Mouse (Mus musculus) stomach, embryonic 14.5 days (tissue): ENCODE measurements around the gene Hmgxb4. TPM values are rescaled to one million over a fixed set of nuclear protein-coding genes. Genes with fewer than 3 reads are reported as not detected.

Source experiments
- ATAC-seq: fragments of 200-750 bp; cut with Nextera tagmentation; 2 replicates; pipeline ENCODE4 v1.8.0; 2017; ENCODE audit warnings: low read depth, moderate TSS enrichment; ENCODE audit not compliant: insufficient number of reproducible peaks, insufficient read depth, low FRiP score
- H3K27ac ChIP-seq: fragments of 300-500 bp; sonication (generic); 2 replicates; pipeline ENCODE4 v1.5.1; 2014; ENCODE audit warnings: mild to moderate bottlenecking, low read length, moderate library complexity, mixed read lengths
- H3K27me3 ChIP-seq: fragments of 300-500 bp; sonication (generic); 2 replicates; pipeline ENCODE4 v1.6.1; 2014; ENCODE audit warnings: low read length, control low read depth, mixed read lengths; ENCODE audit not compliant: control insufficient read depth, insufficient read depth
- H3K36me3 ChIP-seq: fragments of 300-500 bp; sonication (generic); 2 replicates; pipeline ENCODE4 v1.6.1; 2014; ENCODE audit warnings: mild to moderate bottlenecking, control low read depth, low read length, moderate library complexity, mixed read lengths; ENCODE audit not compliant: control insufficient read depth, insufficient read depth
- H3K4me1 ChIP-seq: fragments of 300-500 bp; sonication (generic); 2 replicates; pipeline ENCODE4 v1.6.1; 2014; ENCODE audit warnings: low read length, control low read depth, mixed read lengths; ENCODE audit not compliant: control insufficient read depth, insufficient read depth
- H3K4me2 ChIP-seq: fragments of 300-500 bp; sonication (generic); replicated peaks from 2 replicates; pipeline ENCODE4 v1.6.1; 2014; ENCODE audit warnings: low read depth, low read length, control low read depth
- H3K4me3 ChIP-seq: fragments of 300-500 bp; sonication (generic); 2 replicates; pipeline ENCODE4 v1.5.1; 2014; ENCODE audit warnings: low read depth, low read length, control low read depth
- H3K9ac ChIP-seq: fragments of 300-500 bp; sonication (generic); replicated peaks from 2 replicates; pipeline ENCODE4 v1.6.1; 2014; ENCODE audit warnings: low read depth, mild to moderate bottlenecking, control low read depth, low read length, moderate library complexity, mixed read lengths
- H3K9me3 ChIP-seq: fragments of 300-500 bp; sonication (generic); 2 replicates; pipeline ENCODE4 v1.6.1; 2016; ENCODE audit warnings: low read depth, low read length, control low read depth; ENCODE audit not compliant: control insufficient read depth
- WGBS: fragments of 180-500 bp; shearing (Covaris S2); extraction: QIAGEN DNeasy Blood & Tissue Kit; methylation state at CpG from one replicate; pipeline ENCODE4 v1.1.7; 2014; 5-methylcytosine and 5-hydroxymethylcytosine counted together
- polyA plus RNA-seq: library from polyadenylated mRNA; unstranded; fragments of >200 nt; fragmentation: Nextera tagmentation; extraction: Ambion mirVana; gene quantifications from 2 replicates; pipeline ENCODE4 v1.2.1, GENCODE M21; 2014

The Hmgxb4 gene
- polyA plus RNA-seq, 1 experiment from 2014 or later, result 51.5 TPM

- Histone ChIP-seq H3K9me3 (no peaks in the 10 kb centered on the region), H3K36me3 (no peaks in the 10 kb centered on the region), H3K9ac (no peak overlapping the region), H3K27ac (no peak overlapping the region), H3K4me3 (no peak overlapping the region), H3K27me3 (no peaks in the 10 kb centered on the region), H3K4me2 (no peak overlapping the region), H3K4me1 (no peaks in the 10 kb centered on the region)
- 70% methylated on average over 1 of the region's 1 CpGs for WGBS
- ATAC-seq, result no peak
These were observed 15.7 kb upstream of the Hmgxb4 start for GRCm38 (mm10) chr8:74977427-74977826.

DNA sequence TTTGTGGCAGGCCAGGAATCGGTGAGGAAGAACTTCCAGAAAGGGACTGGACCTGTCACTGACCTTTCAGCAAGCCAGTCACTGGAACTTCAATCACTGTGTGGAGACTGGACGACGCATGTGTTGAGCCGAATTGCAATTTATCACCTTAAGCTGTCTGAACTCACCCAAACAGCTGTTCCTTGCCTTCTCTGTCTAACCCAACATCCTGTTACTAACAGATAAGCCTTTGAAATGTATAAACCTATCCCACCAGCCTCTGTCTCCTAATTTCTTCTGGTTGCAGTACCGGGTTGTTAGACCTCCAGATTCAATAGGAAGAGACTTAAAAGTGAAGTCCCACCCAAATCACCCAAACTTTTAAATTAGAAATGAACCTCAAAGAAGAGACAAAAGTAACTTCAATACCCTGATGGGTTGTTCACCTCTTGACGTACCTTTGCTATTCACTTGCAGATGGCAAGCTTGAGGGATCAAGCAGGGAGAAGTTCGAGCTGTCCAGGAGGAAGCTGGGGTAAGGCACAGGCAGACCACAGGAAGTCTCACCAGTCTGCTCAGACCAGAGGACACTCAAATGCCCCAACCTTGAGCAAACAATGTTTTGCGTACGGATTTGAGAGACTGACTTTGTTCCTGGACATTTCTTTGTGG lies 13.0 kb upstream of the Hmgxb4 start:
- no peaks in the 10 kb centered on the region for H3K36me3 ChIP-seq
- ATAC-seq, result no peak
- H3K27me3 ChIP-seq, result no peaks in the 10 kb centered on the region
- WGBS, result 34% methylated on average over 9 of the region's 9 CpGs
- H3K27ac ChIP-seq, result no peak overlapping the region
- no peak overlapping the region for H3K9ac ChIP-seq
- no peaks in the 10 kb centered on the region for H3K4me1 ChIP-seq
- no peaks in the 10 kb centered on the region for H3K9me3 ChIP-seq
- no peak overlapping the region for H3K4me3 ChIP-seq
- no peak overlapping the region for H3K4me2 ChIP-seq

GRCm38 (mm10) chr8:74980711-74981062 lies 12.5 kb upstream of the Hmgxb4 start:
- Histone ChIP-seq H3K4me1 (no peaks in the 10 kb centered on the region), H3K9ac (no peak overlapping the region), H3K4me2 (no peak overlapping the region), H3K4me3 (no peak overlapping the region), H3K36me3 (no peaks in the 10 kb centered on the region), H3K27ac (no peak overlapping the region), H3K9me3 (no peaks in the 10 kb centered on the region), H3K27me3 (no peaks in the 10 kb centered on the region)
- no peak for ATAC-seq
- under 1% methylated on average over 5 of the region's 5 CpGs for WGBS

- H3K4me3 ChIP-seq, result no peak overlapping the region
- WGBS, result 91% methylated on average over 6 of the region's 6 CpGs
- no peak for ATAC-seq
- H3K9me3 ChIP-seq, result no peaks in the 10 kb centered on the region
- H3K36me3 ChIP-seq, result no peaks in the 10 kb centered on the region
- H3K27ac ChIP-seq, result no peak overlapping the region
- H3K4me1 ChIP-seq, result no peaks in the 10 kb centered on the region
- H3K4me2 ChIP-seq, result no peak overlapping the region
- H3K9ac ChIP-seq, result no peak overlapping the region
- H3K27me3 ChIP-seq, result no peaks in the 10 kb centered on the region
These were observed 11.3 kb upstream of the Hmgxb4 start for GRCm38 (mm10) chr8:74981809-74982208.

DNA sequence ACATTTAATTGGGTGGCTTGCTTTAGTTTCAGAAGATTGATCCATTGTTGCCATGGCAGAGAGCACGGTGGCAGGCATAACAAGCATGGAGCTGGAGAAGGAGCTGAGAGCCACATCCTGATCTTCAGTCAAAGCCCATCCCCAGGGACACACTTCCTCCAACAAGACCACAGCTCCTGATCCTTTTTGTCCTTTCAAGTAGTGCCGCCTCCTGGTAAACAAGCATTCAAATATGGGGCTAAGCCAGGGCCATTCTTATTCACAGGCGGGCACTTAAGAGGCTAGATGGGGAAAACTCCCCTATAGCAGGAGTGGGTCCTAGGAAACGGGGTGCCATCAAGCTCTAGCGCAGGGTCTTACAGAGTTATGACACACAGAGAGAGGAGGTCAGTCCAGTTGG lies 5.7 kb upstream of the Hmgxb4 start:
- 79% methylated on average over 5 of the region's 5 CpGs for WGBS
- no peak for ATAC-seq
- Histone ChIP-seq H3K4me3 (no peak overlapping the region), H3K9me3 (no peaks in the 10 kb centered on the region), H3K27me3 (no peaks in the 10 kb centered on the region), H3K4me2 (no peak overlapping the region), H3K27ac (no peak overlapping the region), H3K36me3 (no peaks in the 10 kb centered on the region), H3K4me1 (no peaks in the 10 kb centered on the region), H3K9ac (no peak overlapping the region)

GRCm38 (mm10) chr8:74990021-74990420 lies 3.1 kb upstream of the Hmgxb4 start:
- no peak overlapping the region for H3K9ac ChIP-seq
- no peak overlapping the region for H3K27ac ChIP-seq
- H3K36me3 ChIP-seq, result no peaks in the 10 kb centered on the region
- H3K9me3 ChIP-seq, result no peaks in the 10 kb centered on the region
- WGBS, result 6% methylated on average over 15 of the region's 15 CpGs
- no peaks in the 10 kb centered on the region for H3K27me3 ChIP-seq
- ATAC-seq, result no peak
- H3K4me3 ChIP-seq, result no peak overlapping the region
- 0 out of 2 replicates have a peak overlapping the region, but pooled peaks have one; percentile 8 for H3K4me2 ChIP-seq
- peaks cover 5% of the 10 kb centered on the region for H3K4me1 ChIP-seq

DNA sequence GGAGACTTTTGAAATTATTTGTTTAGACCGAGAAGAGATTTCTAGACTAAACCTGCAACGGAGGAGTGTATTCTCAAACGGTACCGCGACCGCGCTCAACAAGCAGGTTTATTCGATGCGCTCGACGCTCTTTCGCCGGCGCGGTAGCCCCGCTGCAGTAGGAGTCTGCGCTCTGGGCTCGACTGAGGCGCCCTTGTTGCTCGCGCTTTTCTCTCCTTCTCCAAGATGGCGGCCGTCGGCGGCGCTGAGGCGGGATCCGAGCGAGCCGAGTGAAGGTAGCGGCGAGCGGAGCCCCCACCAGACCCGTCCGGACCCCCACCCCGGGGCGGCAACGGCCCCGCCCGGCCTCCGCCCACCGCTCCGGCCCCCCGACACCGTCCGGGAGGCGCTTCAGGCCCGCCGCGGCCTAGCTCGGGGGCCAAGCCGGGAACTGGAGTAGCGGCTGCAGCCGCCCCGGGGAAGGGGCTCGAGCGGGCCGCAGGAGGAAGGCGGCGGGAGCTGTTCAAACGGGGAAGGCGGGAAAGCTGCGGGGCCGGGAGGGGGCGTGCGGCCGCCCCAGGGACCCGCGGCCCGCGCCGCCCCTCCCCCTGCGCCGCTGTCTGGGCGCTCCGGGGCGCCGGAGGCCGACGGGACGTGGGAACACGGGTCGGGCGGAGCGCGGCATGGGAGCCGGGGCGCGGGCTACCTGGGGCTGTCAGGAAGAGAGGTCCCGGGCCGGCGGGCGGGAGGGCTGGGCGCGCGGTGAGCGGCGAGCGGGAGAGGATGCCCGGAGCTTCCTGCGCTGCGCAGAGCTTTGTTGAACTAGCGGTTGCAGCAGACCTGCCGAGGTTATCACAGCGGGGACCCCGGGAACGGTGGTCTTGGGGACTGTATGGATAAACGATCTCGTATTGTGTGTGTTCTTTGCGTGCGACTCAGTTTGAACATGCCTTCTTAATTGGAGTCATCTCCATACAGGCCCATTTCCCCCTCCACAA lies 607 bp downstream of the Hmgxb4 start:
- H3K4me2 ChIP-seq, result peak overlapping the region; percentile 44
- peak overlapping the region; percentile 95 for H3K27ac ChIP-seq
- H3K4me1 ChIP-seq, result peaks cover 5% of the 10 kb centered on the region
- H3K4me3 ChIP-seq, result peak overlapping the region; percentile 83
- peak overlapping the region; percentile 84 for H3K9ac ChIP-seq
- 2% methylated on average over 98 of the region's 111 CpGs for WGBS
- no peaks in the 10 kb centered on the region for H3K27me3 ChIP-seq
- H3K9me3 ChIP-seq, result no peaks in the 10 kb centered on the region
- 0 out of 2 replicates have a peak, but pooled peaks cover 3% of the 10 kb centered on the region for H3K36me3 ChIP-seq
- peak; percentile 94 for ATAC-seq

DNA sequence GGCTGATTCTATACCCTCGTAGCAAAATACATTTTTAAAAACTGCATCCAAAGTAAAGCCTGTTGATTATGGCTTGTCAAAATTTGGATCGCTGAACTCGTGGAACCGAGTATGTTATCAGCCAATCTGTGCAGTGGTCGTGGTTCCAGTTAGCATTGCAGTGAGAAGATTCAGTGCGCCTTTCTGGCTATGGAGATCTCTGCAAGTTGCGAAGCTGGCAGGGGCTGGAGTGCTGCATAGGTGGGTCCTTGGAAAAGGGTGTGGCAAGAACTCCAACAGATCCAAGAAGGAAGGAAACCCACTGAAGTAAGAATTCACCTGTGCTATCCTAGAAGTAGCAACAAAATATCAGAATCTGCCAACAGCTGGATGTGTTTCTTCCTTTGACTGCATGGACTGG lies 1.4 kb downstream of the Hmgxb4 start:
- peak; percentile 5; the same call in 1 of the 2 replicates for ATAC-seq
- Histone ChIP-seq H3K9me3 (no peaks in the 10 kb centered on the region), H3K9ac (peak overlapping the region; percentile 84; the same call in 1 of the 2 replicates), H3K27ac (peak overlapping the region; percentile 55; the same call in 1 of the 2 replicates), H3K4me3 (peak overlapping the region; percentile 83), H3K27me3 (no peaks in the 10 kb centered on the region), H3K4me1 (peaks cover 5% of the 10 kb centered on the region), H3K4me2 (peak overlapping the region; percentile 43), H3K36me3 (peaks cover 9% of the 10 kb centered on the region)
- WGBS, result 3% methylated on average over 7 of the region's 7 CpGs
